Mouse (Mus musculus) limb, embryonic 13.5 days (tissue): Measurements from ENCODE around the gene Lcn5. TPM values are rescaled to one million over a fixed set of nuclear protein-coding genes. Genes with fewer than 3 reads are reported as not detected.

Source experiments
- ATAC-seq: fragments of 200-750 bp; cut with Nextera tagmentation; 2 replicates; pipeline ENCODE4 v1.8.0; 2017; ENCODE audit warnings: low read depth, moderate number of reproducible peaks, moderate TSS enrichment; ENCODE audit not compliant: low FRiP score
- H3K27ac ChIP-seq: fragments of 300-500 bp; sonication (generic); 2 replicates; pipeline ENCODE4 v1.5.1; 2015; ENCODE audit warnings: inconsistent platforms, mild to moderate bottlenecking, moderate library complexity
- H3K27me3 ChIP-seq: fragments of 300-500 bp; sonication (generic); 2 replicates; pipeline ENCODE4 v1.6.1; 2015; ENCODE audit warnings: mild to moderate bottlenecking, inconsistent platforms
- H3K36me3 ChIP-seq: fragments of 300-500 bp; sonication (generic); 2 replicates; pipeline ENCODE4 v1.6.1; 2015; ENCODE audit warnings: inconsistent platforms, mild to moderate bottlenecking, moderate library complexity
- H3K4me1 ChIP-seq: fragments of 300-500 bp; sonication (generic); 2 replicates; pipeline ENCODE4 v1.6.1; 2015; ENCODE audit warnings: inconsistent platforms
- H3K4me2 ChIP-seq: fragments of 300-500 bp; sonication (generic); replicated peaks from 2 replicates; pipeline ENCODE4 v1.6.1; 2015; ENCODE audit warnings: inconsistent platforms, mild to moderate bottlenecking, moderate library complexity
- H3K4me3 ChIP-seq: fragments of 300-500 bp; sonication (generic); 2 replicates; pipeline ENCODE4 v1.5.1; 2015; ENCODE audit warnings: moderate library complexity, mild to moderate bottlenecking, inconsistent platforms
- H3K9ac ChIP-seq: fragments of 300-500 bp; sonication (generic); 2 replicates; pipeline ENCODE4 v1.6.1; 2015; ENCODE audit warnings: mild to moderate bottlenecking, inconsistent platforms
- H3K9me3 ChIP-seq: fragments of 300-500 bp; sonication (generic); 2 replicates; pipeline ENCODE4 v1.6.1; 2016; ENCODE audit warnings: inconsistent platforms
- WGBS: fragments of 180-500 bp; shearing (Covaris S2); methylation state at CpG from one replicate; pipeline ENCODE4 v1.1.7; 2015; 5-methylcytosine and 5-hydroxymethylcytosine counted together
- polyA plus RNA-seq: library from polyadenylated mRNA; unstranded; fragments of >200 nt; fragmentation: Nextera tagmentation; extraction: Ambion mirVana; gene quantifications from 2 replicates; pipeline ENCODE4 v1.2.1, GENCODE M21; 2015

The Lcn5 gene
- polyA plus RNA-seq, 1 experiment from 2014 or later, result not detected

GRCm38 (mm10) chr2:25639890-25640289, 17.9 kb upstream of the Lcn5 start:
- no peaks in the 10 kb centered on the region for H3K4me1 ChIP-seq
- no peak overlapping the region for H3K4me3 ChIP-seq
- H3K4me2 ChIP-seq, result no peak overlapping the region
- no peaks in the 10 kb centered on the region for H3K36me3 ChIP-seq
- no peak overlapping the region for H3K27ac ChIP-seq
- H3K27me3 ChIP-seq, result 0 out of 2 replicates have a peak, but pooled peaks cover 3% of the 10 kb centered on the region
- no peaks in the 10 kb centered on the region for H3K9me3 ChIP-seq
- WGBS, result 14% methylated on average over 6 of the region's 6 CpGs
- no peak for ATAC-seq
- no peak overlapping the region for H3K9ac ChIP-seq

DNA sequence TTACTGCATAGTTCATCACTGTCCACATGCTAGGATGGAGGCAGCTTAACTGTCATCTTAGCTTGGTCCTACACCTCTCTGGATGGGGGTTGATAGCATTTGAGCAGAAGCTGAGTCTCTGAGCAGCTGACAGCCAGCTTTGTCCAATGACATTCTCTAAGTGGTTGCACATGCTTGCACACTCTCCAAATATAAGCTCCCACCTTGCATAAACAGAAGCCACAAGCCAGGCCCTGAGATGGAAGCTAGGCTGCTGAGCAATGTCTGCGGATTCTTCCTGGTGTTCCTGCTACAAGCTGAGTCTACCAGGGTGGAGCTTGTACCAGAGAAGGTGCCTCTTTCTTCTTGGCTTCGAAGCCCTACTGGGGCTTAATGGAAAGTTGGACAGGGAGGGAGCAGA, 4.8 kb upstream of the Lcn5 start, which contains the start of gene Lcn8:
TSS of gene Lcn8 (plus strand) at position 219 of the 400 bp plus-strand sequence.
- WGBS, result 81% methylated on average over 2 of the region's 2 CpGs
- no peak for ATAC-seq

GRCm38 (mm10) chr2:25654502-25654901, 3.2 kb upstream of the Lcn5 start:
- Histone ChIP-seq H3K4me2 (no peak overlapping the region), H3K27me3 (no peaks in the 10 kb centered on the region), H3K9me3 (no peaks in the 10 kb centered on the region), H3K9ac (no peak overlapping the region), H3K27ac (no peak overlapping the region), H3K36me3 (no peaks in the 10 kb centered on the region), H3K4me3 (no peak overlapping the region), H3K4me1 (no peaks in the 10 kb centered on the region)
- no peak for ATAC-seq
- 67% methylated on average over 1 of the region's 1 CpGs for WGBS

More for the DNA sequence above, 4.8 kb upstream of the Lcn5 start, which contains the start of gene Lcn8:
- Histone ChIP-seq H3K9me3 (no peaks in the 10 kb centered on the region), H3K4me3 (no peak within 1 kb of the TSS), H3K27me3 (no peaks in the 10 kb centered on the region), H3K4me2 (no peak within 1 kb of the TSS), H3K27ac (no peak within 1 kb of the TSS), H3K9ac (no peak within 1 kb of the TSS), H3K36me3 (no peaks in the 10 kb centered on the region), H3K4me1 (no peaks in the 10 kb centered on the region)

DNA sequence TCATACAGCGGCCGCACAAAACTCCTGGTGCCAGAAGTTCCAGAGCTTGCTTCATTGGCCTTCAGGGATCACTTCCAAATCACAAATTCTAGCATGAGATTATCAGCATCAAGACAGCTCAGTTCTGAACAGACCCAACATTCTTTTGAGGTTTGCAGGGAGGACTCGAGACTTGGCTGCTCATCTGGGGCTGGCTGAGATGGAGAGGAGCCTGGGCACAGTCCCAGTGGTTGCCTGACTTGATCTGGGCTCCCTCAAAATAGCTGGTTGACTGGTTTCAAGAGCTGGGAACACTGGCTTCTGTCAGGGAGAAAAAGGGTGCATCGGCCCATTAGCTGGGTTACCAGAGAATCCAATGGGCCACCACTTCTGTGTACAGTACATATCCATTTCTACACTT, 1.1 kb upstream of the Lcn5 start:
- no peaks in the 10 kb centered on the region for H3K27me3 ChIP-seq
- no peak overlapping the region for H3K4me3 ChIP-seq
- H3K4me1 ChIP-seq, result no peaks in the 10 kb centered on the region
- H3K4me2 ChIP-seq, result no peak overlapping the region
- H3K9ac ChIP-seq, result no peak overlapping the region
- no peaks in the 10 kb centered on the region for H3K9me3 ChIP-seq
- 83% methylated on average over 4 of the region's 4 CpGs for WGBS
- H3K36me3 ChIP-seq, result no peaks in the 10 kb centered on the region
- ATAC-seq, result no peak
- no peak overlapping the region for H3K27ac ChIP-seq

- WGBS, result 91% methylated on average over 4 of the region's 4 CpGs
These were observed 506 bp upstream of the Lcn5 start for GRCm38 (mm10) chr2:25657246-25657645.

DNA sequence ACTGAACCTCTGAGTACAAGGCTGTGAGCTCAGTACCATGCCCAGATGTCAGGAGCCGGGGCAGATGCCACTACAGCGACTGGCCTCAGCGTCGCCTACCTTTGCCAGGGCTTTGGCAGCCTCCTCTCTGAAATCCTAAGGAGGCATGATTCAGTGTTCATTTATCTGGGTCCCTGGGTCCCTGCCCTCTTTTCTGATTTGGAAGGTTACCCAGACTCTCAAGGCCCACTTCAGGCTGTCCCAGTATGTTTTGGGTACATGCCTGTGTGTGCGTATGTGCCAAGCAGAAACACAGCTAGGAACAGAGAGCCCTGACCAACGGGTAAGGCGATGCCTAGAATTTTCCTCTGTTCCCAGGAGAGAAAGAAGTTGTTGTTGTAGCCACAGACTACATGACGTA, 2.5 kb downstream of the Lcn5 start:
- Histone ChIP-seq H3K36me3 (no peaks in the 10 kb centered on the region), H3K4me1 (no peaks in the 10 kb centered on the region), H3K9ac (no peak overlapping the region), H3K27ac (no peak overlapping the region), H3K9me3 (no peaks in the 10 kb centered on the region), H3K4me2 (no peak overlapping the region), H3K27me3 (no peaks in the 10 kb centered on the region), H3K4me3 (no peak overlapping the region)
- WGBS, result 86% methylated on average over 8 of the region's 8 CpGs
- ATAC-seq, result no peak

More at GRCm38 (mm10) chr2:25657246-25657645, 506 bp upstream of the Lcn5 start:
- H3K9me3 ChIP-seq, result no peaks in the 10 kb centered on the region
- H3K4me3 ChIP-seq, result no peak overlapping the region
- no peak overlapping the region for H3K4me2 ChIP-seq
- H3K4me1 ChIP-seq, result no peaks in the 10 kb centered on the region
- H3K9ac ChIP-seq, result no peak overlapping the region
- no peaks in the 10 kb centered on the region for H3K27me3 ChIP-seq
- no peak for ATAC-seq
- H3K27ac ChIP-seq, result no peak overlapping the region
- H3K36me3 ChIP-seq, result no peaks in the 10 kb centered on the region

- H3K4me3 ChIP-seq, result no peak overlapping the region
- whole genome bisulfite sequencing, result 88% methylated on average over 6 of the region's 6 CpGs
- H3K36me3 ChIP-seq, result no peaks in the 10 kb centered on the region
- no peak overlapping the region for H3K27ac ChIP-seq
- H3K4me1 ChIP-seq, result no peaks in the 10 kb centered on the region
- H3K9ac ChIP-seq, result no peak overlapping the region
- H3K4me2 ChIP-seq, result no peak overlapping the region
- ATAC-seq, result no peak; the same call in 1 of the 2 replicates
- no peaks in the 10 kb centered on the region for H3K9me3 ChIP-seq
- no peaks in the 10 kb centered on the region for H3K27me3 ChIP-seq
These were observed 3.7 kb downstream of the Lcn5 start for GRCm38 (mm10) chr2:25661245-25661970.

- no peak for ATAC-seq
- Histone ChIP-seq H3K9me3 (no peaks in the 10 kb centered on the region), H3K4me1 (no peaks in the 10 kb centered on the region), H3K36me3 (no peaks in the 10 kb centered on the region), H3K4me2 (no peak overlapping the region), H3K9ac (no peak overlapping the region), H3K4me3 (no peak overlapping the region), H3K27ac (no peak overlapping the region), H3K27me3 (no peaks in the 10 kb centered on the region)
- 73% methylated on average over 1 of the region's 1 CpGs for WGBS
These were observed 5.8 kb downstream of the Lcn5 start for GRCm38 (mm10) chr2:25663511-25663910.

GRCm38 (mm10) chr2:25664125-25664524, 6.4 kb downstream of the Lcn5 start:
- no peaks in the 10 kb centered on the region for H3K27me3 ChIP-seq
- H3K4me2 ChIP-seq, result no peak overlapping the region
- no peaks in the 10 kb centered on the region for H3K36me3 ChIP-seq
- H3K4me1 ChIP-seq, result no peaks in the 10 kb centered on the region
- no peak overlapping the region for H3K9ac ChIP-seq
- 83% methylated on average over 5 of the region's 5 CpGs for WGBS
- no peak for ATAC-seq
- no peaks in the 10 kb centered on the region for H3K9me3 ChIP-seq
- H3K27ac ChIP-seq, result no peak overlapping the region
- no peak overlapping the region for H3K4me3 ChIP-seq

DNA sequence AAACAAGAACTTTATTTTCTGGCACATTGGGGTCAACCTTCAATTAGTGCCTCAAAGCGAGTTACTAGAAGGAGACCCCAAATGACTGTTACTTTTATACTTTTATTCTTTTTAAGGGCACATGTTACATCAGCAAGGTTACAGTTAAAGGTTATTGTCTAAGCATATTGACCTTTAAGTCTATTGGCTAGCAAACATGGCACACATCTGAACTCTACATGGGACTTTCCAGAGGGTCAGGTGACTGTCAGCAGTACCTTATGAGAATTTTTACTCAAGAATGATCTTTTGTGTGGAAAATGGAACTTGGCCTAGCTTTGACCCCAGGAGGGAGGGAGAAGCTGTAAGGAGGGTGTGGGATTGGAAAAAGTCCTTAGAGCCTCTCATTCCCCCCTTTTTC, 8.8 kb downstream of the Lcn5 start:
- WGBS, result 65% methylated on average over 1 of the region's 1 CpGs
- no peak overlapping the region for H3K27ac ChIP-seq
- H3K36me3 ChIP-seq, result no peaks in the 10 kb centered on the region
- H3K9ac ChIP-seq, result no peak overlapping the region
- no peak for ATAC-seq
- H3K4me1 ChIP-seq, result no peaks in the 10 kb centered on the region
- H3K4me3 ChIP-seq, result no peak overlapping the region
- H3K9me3 ChIP-seq, result no peaks in the 10 kb centered on the region
- H3K27me3 ChIP-seq, result no peaks in the 10 kb centered on the region
- no peak overlapping the region for H3K4me2 ChIP-seq

DNA sequence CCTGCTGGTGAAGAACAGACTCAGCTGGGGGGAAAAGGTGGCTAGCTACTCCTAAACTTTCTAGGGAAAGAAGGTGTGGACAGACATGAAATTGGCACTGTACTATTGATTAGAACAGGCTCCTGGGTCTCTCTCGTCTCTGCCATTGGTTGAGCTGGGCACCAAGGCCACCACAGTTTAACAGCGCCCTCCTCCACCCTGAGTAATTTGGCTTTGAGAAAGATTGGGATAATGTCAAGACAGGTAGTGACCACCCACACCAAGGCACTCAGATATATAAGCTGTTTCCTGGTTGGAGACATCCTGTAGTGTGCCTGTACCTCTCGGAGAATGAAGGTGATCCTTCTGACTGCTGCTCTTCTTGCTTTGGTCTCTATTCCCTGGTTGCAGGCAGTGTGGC, 18.7 kb downstream of the Lcn5 start, which contains the start of gene Lcn6:
TSS of gene Lcn6 (plus strand) at position 301 of the 400 bp plus-strand sequence.
- H3K4me3 ChIP-seq, result no peak within 1 kb of the TSS
- no peak within 1 kb of the TSS for H3K9ac ChIP-seq
- H3K36me3 ChIP-seq, result no peaks in the 10 kb centered on the region
- ATAC-seq, result no peak
- no peaks in the 10 kb centered on the region for H3K27me3 ChIP-seq
- H3K4me1 ChIP-seq, result no peaks in the 10 kb centered on the region
- 90% methylated on average over 3 of the region's 3 CpGs for WGBS
- no peak within 1 kb of the TSS for H3K27ac ChIP-seq
- H3K9me3 ChIP-seq, result no peaks in the 10 kb centered on the region
- H3K4me2 ChIP-seq, result no peak within 1 kb of the TSS

- no peak for ATAC-seq
- WGBS, result 75% methylated on average over 6 of the region's 6 CpGs
These were observed 21.8 kb downstream of the Lcn5 start for GRCm38 (mm10) chr2:25679559-25679958.

GRCm38 (mm10) chr2:25682426-25682825, 24.7 kb downstream of the Lcn5 start, which contains the start of gene Lcn10:
Gene Lcn10, plus strand, starts transcription at chr2:25682726.
- Histone ChIP-seq H3K36me3 (no peaks in the 10 kb centered on the region), H3K27ac (no peak within 1 kb of the TSS), H3K4me1 (no peaks in the 10 kb centered on the region), H3K4me2 (no peak within 1 kb of the TSS), H3K27me3 (no peaks in the 10 kb centered on the region), H3K9me3 (no peaks in the 10 kb centered on the region), H3K4me3 (no peak within 1 kb of the TSS), H3K9ac (no peak within 1 kb of the TSS)
- 70% methylated on average over 2 of the region's 2 CpGs for WGBS
- ATAC-seq, result no peak

More at GRCm38 (mm10) chr2:25679559-25679958, 21.8 kb downstream of the Lcn5 start:
- no peak overlapping the region for H3K27ac ChIP-seq
- H3K9me3 ChIP-seq, result no peaks in the 10 kb centered on the region
- H3K4me2 ChIP-seq, result no peak overlapping the region
- no peak overlapping the region for H3K4me3 ChIP-seq
- H3K27me3 ChIP-seq, result no peaks in the 10 kb centered on the region
- no peaks in the 10 kb centered on the region for H3K4me1 ChIP-seq
- H3K36me3 ChIP-seq, result no peaks in the 10 kb centered on the region
- no peak overlapping the region for H3K9ac ChIP-seq
